Mouse (Mus musculus) frontal cortex, postnatal 14 days (tissue): Measurements from ENCODE around the gene Mpnd.

Experiments used
- DNase-seq, 2 experiments: peaks; one replicate each; pipeline ENCODE4 v3.0.0; 2022; ENCODE audit warnings: low spot score in 2 of 2

The Mpnd gene

DNA sequence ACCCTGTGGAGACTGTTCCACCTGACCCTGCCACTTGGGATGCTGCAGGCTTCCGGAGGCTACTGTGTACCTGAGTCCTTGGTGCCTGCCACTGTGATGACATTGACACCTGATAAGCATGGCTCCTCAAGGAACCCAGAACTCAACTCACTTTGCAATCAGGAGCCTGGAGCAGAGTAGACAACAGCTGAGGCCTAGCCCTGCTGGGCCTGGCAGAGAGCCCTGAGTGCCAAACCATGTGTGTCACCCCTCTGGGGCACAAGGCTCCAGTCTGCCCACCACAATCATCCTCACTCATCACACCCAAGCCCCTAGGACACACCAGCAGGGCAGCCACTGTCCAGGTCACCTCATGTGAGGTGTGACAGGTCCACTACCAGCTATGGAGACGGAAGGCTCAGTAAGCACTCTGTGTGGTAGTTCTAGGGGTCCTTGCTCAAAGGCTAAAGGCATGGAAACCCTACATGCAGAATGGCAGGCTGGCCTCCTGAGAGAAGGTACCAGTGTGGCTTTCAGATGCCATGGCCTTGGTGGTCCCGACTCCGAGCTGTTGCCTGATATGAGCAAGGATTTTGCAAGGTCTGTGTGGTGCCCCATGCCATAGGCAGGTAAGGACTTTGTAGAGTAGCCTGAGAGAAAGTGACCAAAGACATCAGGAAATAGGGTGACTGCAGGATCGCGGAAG, 15.0 kb downstream of the Mpnd start:
- no peak for DNase-seq

DNA sequence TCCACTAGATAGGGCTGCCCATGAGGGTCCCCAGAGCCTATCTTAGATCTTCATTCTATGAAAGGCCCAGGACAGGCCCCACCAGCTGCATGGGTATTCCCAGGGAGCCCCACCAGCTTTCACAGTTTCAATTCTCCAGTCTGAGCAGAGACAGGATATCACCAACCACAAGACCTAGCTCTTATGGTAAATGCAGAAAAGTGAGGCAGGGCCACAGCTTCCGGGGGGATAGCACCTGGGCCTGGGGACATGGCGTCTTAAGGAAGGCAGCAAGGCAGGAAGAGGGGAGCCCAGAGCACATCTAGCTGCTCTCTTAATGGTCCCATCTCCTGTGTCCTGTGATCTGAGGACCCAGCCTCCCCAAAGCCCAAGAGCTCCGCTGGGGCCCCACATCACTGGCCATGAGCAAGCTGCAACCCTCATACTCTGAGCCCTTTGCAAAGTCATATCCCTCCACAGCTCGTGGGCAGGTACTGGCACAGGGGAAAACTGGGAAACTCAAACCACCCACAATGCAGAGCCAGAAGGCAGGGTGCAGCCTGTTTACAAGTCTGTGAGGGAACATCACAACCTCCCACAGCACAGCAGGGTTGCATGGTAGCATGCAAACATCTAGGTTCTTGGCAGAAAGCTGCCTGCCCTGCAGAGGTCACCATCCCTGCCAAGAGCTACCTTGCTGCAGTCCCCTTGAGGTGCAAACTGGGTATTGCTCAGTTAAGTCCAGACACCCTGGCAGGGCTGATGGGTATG, 15.8 kb downstream of the Mpnd start:
- no peak for DNase-seq

GRCm38 (mm10) chr17:56022131-56022988, 16.8 kb downstream of the Mpnd start:
- DNase-seq: no peak

- no peak for DNase-seq
Observed at GRCm38 (mm10) chr17:56022989-56023290, 17.4 kb downstream of the Mpnd start.

DNA sequence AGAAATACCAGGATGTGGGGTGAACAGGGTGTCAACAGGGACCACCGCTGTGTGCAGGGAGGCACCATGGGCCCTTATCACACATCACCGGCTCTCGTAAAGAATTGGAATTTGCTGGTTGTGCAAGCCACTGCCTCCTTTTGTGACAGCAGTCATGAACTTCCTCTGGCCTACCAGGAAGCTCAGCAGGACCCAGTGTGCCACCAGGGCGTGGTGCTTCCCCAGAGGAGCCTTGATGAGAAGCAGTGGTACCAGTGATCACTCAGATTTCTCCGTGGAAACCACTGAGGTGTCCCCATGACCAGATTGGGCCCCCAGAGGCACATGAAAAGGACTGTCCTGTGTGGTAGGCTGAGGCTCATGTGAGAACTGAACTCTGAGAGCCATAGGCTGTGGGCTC, 17.9 kb downstream of the Mpnd start:
- DNase-seq: no peak

- no peak for DNase-seq
Observed at GRCm38 (mm10) chr17:56024476-56024875, 19.0 kb downstream of the Mpnd start.

GRCm38 (mm10) chr17:56024931-56025330, 19.4 kb downstream of the Mpnd start:
- no peak for DNase-seq

DNA sequence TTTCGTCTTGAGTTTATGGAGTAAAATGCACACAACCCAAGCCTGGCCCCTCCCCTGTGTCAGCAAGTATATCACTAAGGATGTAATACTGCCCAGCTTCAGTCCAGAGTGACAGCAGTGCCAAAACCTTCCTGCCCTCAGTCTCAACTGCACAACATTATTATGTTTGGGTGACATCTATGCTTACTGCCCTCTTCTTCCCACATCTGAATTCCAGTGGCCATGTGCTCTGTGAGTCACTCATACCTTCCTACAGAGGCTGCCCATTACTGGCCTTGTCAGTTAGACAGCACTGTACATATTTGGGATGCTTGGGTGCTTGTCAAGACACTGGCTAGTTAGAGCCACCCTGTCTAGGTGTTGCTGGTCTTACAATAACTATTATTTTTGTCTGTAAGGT, 20.8 kb downstream of the Mpnd start:
- DNase-seq: no peak

DNA sequence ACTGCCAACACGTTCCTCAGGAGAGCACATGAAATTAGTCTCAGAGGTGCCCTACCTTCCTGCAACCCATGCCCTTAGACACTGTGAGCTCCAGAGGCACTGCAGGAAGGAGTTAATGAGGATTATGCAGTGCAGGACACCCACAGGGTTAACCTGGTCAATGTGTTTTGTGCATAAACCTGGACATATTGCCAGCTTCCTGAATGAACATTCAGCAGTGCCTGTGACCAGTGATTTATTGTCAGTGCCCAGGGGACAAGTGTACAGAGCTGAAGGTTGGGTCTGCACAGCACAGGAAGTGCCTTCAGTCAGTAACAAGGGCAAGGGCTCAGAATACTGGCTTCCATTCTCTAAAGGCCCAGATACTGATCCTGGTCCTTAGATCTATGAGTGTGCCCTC, 21.4 kb downstream of the Mpnd start:
- DNase-seq: no peak

GRCm38 (mm10) chr17:56027801-56028441, 22.4 kb downstream of the Mpnd start:
- no peak for DNase-seq

DNA sequence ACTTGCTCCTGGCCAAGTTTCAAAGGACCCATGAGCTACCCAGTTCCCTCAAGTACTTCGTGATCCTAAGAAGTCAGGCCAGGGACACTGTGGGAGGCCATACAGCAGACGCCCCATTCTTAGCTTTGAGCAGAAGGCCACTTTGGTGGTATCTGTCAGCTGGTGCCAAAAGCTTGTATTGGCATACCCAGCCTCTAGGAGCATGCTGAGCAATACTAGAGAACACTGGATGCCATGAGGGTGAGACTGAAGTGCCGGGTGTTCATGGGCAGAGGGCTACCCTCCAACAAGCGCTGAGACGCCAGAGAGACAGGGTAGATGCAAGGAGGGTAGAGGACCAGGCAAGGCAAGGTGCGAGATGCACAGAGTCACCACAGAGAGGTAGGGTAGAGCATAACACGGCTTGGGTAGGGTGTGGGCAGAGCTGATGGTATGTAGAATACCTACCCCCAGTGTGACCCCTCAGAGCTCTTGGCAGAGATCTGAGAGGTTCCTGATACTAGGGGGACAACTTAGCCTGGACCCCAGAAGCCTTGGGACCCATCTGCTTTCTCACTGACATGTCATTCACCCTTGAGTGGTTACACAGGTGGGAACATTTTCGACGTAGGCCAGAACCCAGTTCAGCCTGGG, 24.8 kb downstream of the Mpnd start:
- DNase-seq: no peak

DNA sequence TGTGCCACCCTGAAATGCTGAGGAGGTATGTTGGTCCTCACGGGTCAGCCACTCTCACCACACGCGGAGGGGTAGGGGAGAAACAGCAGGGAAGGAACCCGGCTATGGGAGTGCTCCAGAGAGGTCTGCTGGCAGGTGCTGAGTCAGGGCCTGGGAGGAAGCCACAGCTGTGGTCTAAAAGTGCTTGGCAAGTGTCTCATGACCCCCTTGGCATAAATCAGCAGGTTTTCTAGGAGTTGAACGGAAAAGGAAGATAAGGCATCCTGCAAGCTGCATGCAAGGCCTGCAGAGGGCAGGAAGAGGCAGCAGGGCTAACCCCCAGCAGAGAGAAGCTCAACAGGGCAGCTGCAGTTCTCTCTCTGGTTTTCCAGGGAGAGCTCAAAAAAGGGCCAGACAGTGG, 25.4 kb downstream of the Mpnd start:
- DNase-seq: no peak

- no peak for DNase-seq
Observed at GRCm38 (mm10) chr17:56031431-56031830, 25.9 kb downstream of the Mpnd start.

DNA sequence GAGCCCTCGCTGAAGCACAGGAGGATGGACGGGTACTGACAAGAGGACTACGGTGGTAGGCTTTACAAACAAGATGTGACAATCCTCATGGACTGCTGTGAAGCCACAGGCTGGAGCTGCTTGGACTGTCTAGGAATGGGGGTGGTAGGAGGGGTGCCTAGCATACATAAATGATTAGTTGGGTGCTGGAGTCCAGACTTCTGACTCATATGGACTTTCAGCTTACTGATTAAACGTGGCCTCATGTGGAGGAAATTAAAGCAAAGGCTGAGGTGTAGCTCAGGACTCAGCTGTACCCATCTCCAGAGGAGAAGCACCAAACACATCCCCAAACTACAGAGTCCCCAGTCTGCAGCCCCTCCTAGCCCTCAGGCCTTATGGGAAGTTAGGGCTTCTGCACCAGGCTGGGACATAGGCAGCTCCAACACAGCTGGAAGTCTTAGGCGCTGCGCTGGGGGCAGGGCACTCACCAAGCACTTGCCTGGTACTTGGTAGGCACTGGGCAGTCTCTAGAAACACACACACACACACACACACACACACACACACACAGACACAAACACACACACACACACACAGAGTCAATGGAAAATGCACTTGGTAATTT, 26.7 kb downstream of the Mpnd start:
- no peak for DNase-seq

DNA sequence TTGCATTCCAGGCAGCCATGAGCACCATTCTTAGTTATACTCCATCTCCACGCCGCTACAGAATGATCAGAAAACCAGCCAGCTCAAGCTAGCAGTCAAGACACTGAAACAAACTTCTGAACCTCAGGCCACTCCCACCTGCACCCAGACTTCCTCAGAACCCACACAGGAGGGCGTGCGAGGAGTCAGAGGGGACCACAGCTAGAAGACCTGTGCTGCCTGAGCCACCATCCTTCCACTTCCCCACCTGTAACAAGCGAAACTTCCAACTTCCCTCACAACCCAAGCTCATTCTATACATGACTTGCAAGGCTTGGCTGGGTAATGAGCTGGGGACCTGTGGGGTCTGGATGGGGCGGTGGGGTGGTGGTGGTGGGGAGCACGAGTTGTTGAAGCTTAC, 27.3 kb downstream of the Mpnd start:
- no peak for DNase-seq

- DNase-seq: no peak
Observed at GRCm38 (mm10) chr17:56034040-56034725, 28.7 kb downstream of the Mpnd start.

DNA sequence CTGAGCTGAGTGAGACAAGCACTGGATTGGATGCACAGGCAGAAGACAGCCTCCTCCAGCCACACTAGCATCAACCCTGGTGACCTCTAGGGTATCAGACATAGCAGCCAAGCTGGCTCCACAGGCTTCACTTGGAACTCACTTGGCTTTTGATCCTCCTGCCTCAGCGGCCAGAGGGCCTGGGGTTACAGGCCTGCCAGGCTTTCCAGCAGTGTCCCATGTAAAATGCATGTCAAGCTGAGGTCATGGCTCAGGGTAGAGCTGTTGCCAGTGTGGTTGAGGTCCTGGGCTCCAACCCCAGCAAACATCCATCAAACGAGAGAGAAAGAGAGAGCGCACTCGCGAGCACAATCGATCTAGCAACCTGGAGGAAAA, 29.2 kb downstream of the Mpnd start:
- DNase-seq: no peak

DNA sequence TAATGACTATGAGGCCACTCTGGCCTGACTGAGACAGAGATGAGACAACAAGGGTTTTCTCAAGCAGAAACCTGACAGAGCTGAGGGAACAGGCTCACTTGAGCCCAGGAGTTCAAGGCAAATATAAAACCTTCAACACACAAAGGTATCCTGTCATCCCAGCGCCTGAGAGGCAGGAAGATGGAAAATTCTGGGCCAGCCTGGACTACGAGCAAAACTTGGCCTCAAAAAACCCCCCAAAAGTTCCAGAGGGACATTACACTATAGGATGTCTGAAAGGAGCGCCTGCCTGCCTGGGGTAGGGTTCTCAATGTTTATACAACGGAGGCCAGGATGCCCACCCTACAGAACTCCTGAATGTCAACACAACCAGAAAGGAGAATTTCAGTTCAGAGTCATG, 29.7 kb downstream of the Mpnd start:
- DNase-seq: no peak

- DNase-seq: peak; percentile 99
Observed at GRCm38 (mm10) chr17:56036176-56036900, 30.8 kb downstream of the Mpnd start, which contains the start of gene Sh3gl1. Gene Sh3gl1 (minus strand): TSS chr17:56036635.

GRCm38 (mm10) chr17:56036901-56037287, 31.4 kb downstream of the Mpnd start:
- DNase-seq: no peak
